Mouse (Mus musculus) embryonic facial prominence, embryonic 11.5 days (tissue): ENCODE results near the gene Rnase11. TPM values are rescaled to one million over a fixed set of nuclear protein-coding genes. Genes with fewer than 3 reads are reported as not detected.

Experiments
- ATAC-seq: fragments of 200-750 bp; cut with Nextera tagmentation; replicated peaks from 2 replicates; pipeline ENCODE4 v1.8.0; 2017; ENCODE audit warnings: low read depth; ENCODE audit not compliant: insufficient number of reproducible peaks, low FRiP score, low TSS enrichment
- DNase-seq: peaks from one replicate; pipeline ENCODE4 v3.0.0-alpha.2; 2015; ENCODE audit warnings: low spot score
- H3K27ac ChIP-seq: fragments of 300-500 bp; sonication (generic); replicated peaks from 2 replicates; pipeline ENCODE4 v1.5.1; 2014; ENCODE audit warnings: mild to moderate bottlenecking, low read depth, low read length, control low read depth
- H3K27me3 ChIP-seq: fragments of 300-500 bp; sonication (generic); 2 replicates; pipeline ENCODE4 v1.6.1; 2014; ENCODE audit warnings: mild to moderate bottlenecking, low read length, moderate library complexity, mixed read lengths; ENCODE audit not compliant: control insufficient read depth, insufficient read depth
- H3K36me3 ChIP-seq: fragments of 300-500 bp; sonication (generic); replicated peaks from 2 replicates; pipeline ENCODE4 v1.6.1; 2014; ENCODE audit warnings: low read depth, mild to moderate bottlenecking, low read length, moderate library complexity, mixed read lengths; ENCODE audit not compliant: control insufficient read depth, insufficient read depth
- H3K4me1 ChIP-seq: fragments of 300-500 bp; sonication (generic); 2 replicates; pipeline ENCODE4 v1.6.1; 2014; ENCODE audit warnings: low read length, mixed read lengths; ENCODE audit not compliant: control insufficient read depth, insufficient read depth
- H3K4me2 ChIP-seq: fragments of 300-500 bp; sonication (generic); 2 replicates; pipeline ENCODE4 v1.6.1; 2014; ENCODE audit warnings: low read depth, mild to moderate bottlenecking, control low read depth, low read length, moderate library complexity
- H3K4me3 ChIP-seq: fragments of 300-500 bp; sonication (generic); 2 replicates; pipeline ENCODE4 v1.5.1; 2014; ENCODE audit warnings: low read depth, low read length, control low read depth
- H3K9ac ChIP-seq: fragments of 300-500 bp; sonication (generic); replicated peaks from 2 replicates; pipeline ENCODE4 v1.6.1; 2014; ENCODE audit warnings: mild to moderate bottlenecking, control low read depth, low read length
- H3K9me3 ChIP-seq: fragments of 300-500 bp; sonication (generic); replicated peaks from 2 replicates; pipeline ENCODE4 v1.6.1; 2016; ENCODE audit warnings: mild to moderate bottlenecking, low read length, inconsistent platforms, mixed read lengths; ENCODE audit not compliant: control insufficient read depth
- WGBS: fragments of 180-500 bp; shearing (Covaris S2); extraction: QIAGEN DNeasy Blood & Tissue Kit; methylation state at CpG from one replicate; pipeline ENCODE4 v1.1.7; 2014; 5-methylcytosine and 5-hydroxymethylcytosine counted together
- polyA plus RNA-seq: library from polyadenylated mRNA; unstranded; fragments of >200 nt; fragmentation: Nextera tagmentation; extraction: Ambion mirVana; gene quantifications from 2 replicates; pipeline ENCODE4 v1.2.1, GENCODE M21; 2014

Gene Rnase11
- polyA plus RNA-seq, 1 experiment from 2014 or later, result not detected

DNA sequence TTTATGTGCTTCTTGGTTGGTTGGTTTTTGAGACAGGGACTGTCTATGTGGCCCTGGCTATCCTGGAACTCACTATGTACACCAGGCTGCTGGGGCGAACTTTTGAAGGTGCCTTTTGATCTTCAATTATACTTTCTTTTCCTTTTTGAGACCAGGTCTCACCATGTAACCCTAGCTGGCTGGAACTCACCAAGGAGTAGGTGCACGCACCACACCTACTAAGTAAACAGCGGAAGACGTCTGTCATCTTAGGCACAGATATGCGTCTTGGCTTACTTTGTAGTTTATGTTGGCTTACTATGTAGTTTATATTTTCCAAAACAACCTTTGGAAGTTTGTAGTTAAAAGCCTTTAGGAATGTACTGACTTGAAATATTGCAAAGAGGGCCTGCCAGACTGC is 19.0 kb upstream of the Rnase11 start:
- H3K4me3 ChIP-seq, result no peak overlapping the region
- WGBS, result 89% methylated on average over 5 of the region's 5 CpGs
- DNase-seq, result no peak

GRCm38 (mm10) chr14:51060761-51061160 is 10.8 kb upstream of the Rnase11 start:
- DNase-seq (no peak), ATAC-seq (no peak)
- Histone ChIP-seq H3K4me2 (no peak overlapping the region), H3K27ac (no peak overlapping the region), H3K36me3 (no peaks in the 10 kb centered on the region), H3K27me3 (no peaks in the 10 kb centered on the region), H3K9ac (no peak overlapping the region), H3K4me1 (no peaks in the 10 kb centered on the region), H3K4me3 (no peak overlapping the region), H3K9me3 (no peaks in the 10 kb centered on the region)
- 80% methylated on average over 5 of the region's 5 CpGs for WGBS

More for the DNA sequence above, 19.0 kb upstream of the Rnase11 start:
- Histone ChIP-seq H3K36me3 (no peaks in the 10 kb centered on the region), H3K4me1 (no peaks in the 10 kb centered on the region), H3K27ac (no peak overlapping the region), H3K9ac (no peak overlapping the region), H3K27me3 (no peaks in the 10 kb centered on the region), H3K4me2 (no peak overlapping the region), H3K9me3 (no peaks in the 10 kb centered on the region)
- no peak for ATAC-seq

GRCm38 (mm10) chr14:51057401-51057831 is 7.5 kb upstream of the Rnase11 start, which contains the start of gene Rnase12:
Gene Rnase12 (minus strand): TSS chr14:51057661.
- no peak for ATAC-seq
- H3K4me2 ChIP-seq, result no peak within 1 kb of the TSS
- no peaks in the 10 kb centered on the region for H3K4me1 ChIP-seq
- 74% methylated on average over 9 of the region's 9 CpGs for WGBS
- H3K4me3 ChIP-seq, result no peak within 1 kb of the TSS
- H3K36me3 ChIP-seq, result no peaks in the 10 kb centered on the region
- H3K9me3 ChIP-seq, result no peaks in the 10 kb centered on the region
- no peak within 1 kb of the TSS for H3K9ac ChIP-seq
- no peaks in the 10 kb centered on the region for H3K27me3 ChIP-seq
- no peak within 1 kb of the TSS for H3K27ac ChIP-seq
- no peak for DNase-seq

GRCm38 (mm10) chr14:51054243-51055237 is 4.6 kb upstream of the Rnase11 start:
- WGBS, result 40% methylated on average over 13 of the region's 13 CpGs

GRCm38 (mm10) chr14:51053176-51053575 is 3.2 kb upstream of the Rnase11 start:
- 60% methylated on average over 5 of the region's 5 CpGs for WGBS

More at GRCm38 (mm10) chr14:51054243-51055237, 4.6 kb upstream of the Rnase11 start:
- H3K4me3 ChIP-seq, result no peak overlapping the region
- H3K4me1 ChIP-seq, result no peaks in the 10 kb centered on the region
- H3K27me3 ChIP-seq, result no peaks in the 10 kb centered on the region
- DNase-seq (no peak), ATAC-seq (no peak)
- no peak overlapping the region for H3K9ac ChIP-seq
- no peaks in the 10 kb centered on the region for H3K36me3 ChIP-seq
- no peaks in the 10 kb centered on the region for H3K9me3 ChIP-seq
- no peak overlapping the region for H3K4me2 ChIP-seq
- H3K27ac ChIP-seq, result no peak overlapping the region

GRCm38 (mm10) chr14:51051941-51052340 is 2.0 kb upstream of the Rnase11 start:
- no peak overlapping the region for H3K4me2 ChIP-seq
- no peak for DNase-seq
- no peak overlapping the region for H3K4me3 ChIP-seq
- H3K27me3 ChIP-seq, result no peaks in the 10 kb centered on the region
- H3K9ac ChIP-seq, result no peak overlapping the region
- no peaks in the 10 kb centered on the region for H3K4me1 ChIP-seq
- ATAC-seq, result no peak
- no peaks in the 10 kb centered on the region for H3K9me3 ChIP-seq
- no peak overlapping the region for H3K27ac ChIP-seq
- 58% methylated on average over 5 of the region's 5 CpGs for WGBS
- H3K36me3 ChIP-seq, result no peaks in the 10 kb centered on the region

More at GRCm38 (mm10) chr14:51053176-51053575, 3.2 kb upstream of the Rnase11 start:
- Histone ChIP-seq H3K4me1 (no peaks in the 10 kb centered on the region), H3K27ac (no peak overlapping the region), H3K4me3 (no peak overlapping the region), H3K27me3 (no peaks in the 10 kb centered on the region), H3K9ac (no peak overlapping the region), H3K9me3 (no peaks in the 10 kb centered on the region), H3K36me3 (no peaks in the 10 kb centered on the region), H3K4me2 (no peak overlapping the region)
- no peak for ATAC-seq
- no peak for DNase-seq

GRCm38 (mm10) chr14:51047846-51048245 is 2.1 kb downstream of the Rnase11 start:
- Histone ChIP-seq H3K4me3 (no peak overlapping the region), H3K27ac (no peak overlapping the region), H3K4me1 (no peaks in the 10 kb centered on the region), H3K27me3 (no peaks in the 10 kb centered on the region), H3K4me2 (no peak overlapping the region), H3K9me3 (no peaks in the 10 kb centered on the region), H3K9ac (no peak overlapping the region), H3K36me3 (no peaks in the 10 kb centered on the region)
- 38% methylated on average over 5 of the region's 5 CpGs for WGBS
- ATAC-seq (no peak), DNase-seq (no peak)

- Histone ChIP-seq H3K9ac (no peak within 1 kb of the TSS), H3K27me3 (no peaks in the 10 kb centered on the region), H3K9me3 (no peaks in the 10 kb centered on the region), H3K27ac (no peak within 1 kb of the TSS), H3K36me3 (no peaks in the 10 kb centered on the region), H3K4me2 (no peak within 1 kb of the TSS), H3K4me1 (no peaks in the 10 kb centered on the region), H3K4me3 (no peak within 1 kb of the TSS)
- WGBS, result 71% methylated on average over 6 of the region's 6 CpGs
- no peak for ATAC-seq
- DNase-seq, result no peak
Observed at GRCm38 (mm10) chr14:51041769-51042168, 8.2 kb downstream of the Rnase11 start, which contains the start of gene Rnase9. Gene Rnase9 (minus strand): TSS chr14:51041869.
